In genomic region chr3:51805488-51806318, GRCm38 (mm10) we compare ENCODE assay signal across 14 mouse cellular contexts.
DNase-seq lines count a peak whose midpoint lies in the region; ATAC-seq and TF ChIP-seq lines count a peak whose summit lies in the region.
"Had no signal": no experiment of that assay in that cellular context is flagged by ENCODE, and none has a peak within 500 bp of the region (broad histone marks: within the 10 kb centered on the region; RNA-seq: fewer than 3 reads in every experiment).

No protein-coding gene starts in this region.

- peaks cover 16% of the 10 kb centered on the region for H3K27me3 ChIP-seq in forebrain, embryonic 10.5 days (ENCODE audit: poor library complexity, severe bottlenecking)
- no peaks in the 10 kb centered on the region for H3K27me3 ChIP-seq in hindbrain, embryonic 14.5 days (ENCODE audit: control insufficient read depth, insufficient read depth, low read length)
- H3K27me3 ChIP-seq in midbrain, postnatal 0 days (ENCODE audit: insufficient read depth, low read length), result no peaks in the 10 kb centered on the region

- peak; percentile 60; the same call in 1 of the 2 replicates for ATAC-seq in hindbrain, embryonic 14.5 days (ENCODE audit: low FRiP score)
- no peak for ATAC-seq in midbrain, postnatal 0 days (ENCODE audit: low FRiP score)
- ATAC-seq: liver, postnatal 0 days had no signal

- peaks cover 84% of the 10 kb centered on the region for H3K4me1 ChIP-seq in forebrain, embryonic 10.5 days
- peaks cover 53% of the 10 kb centered on the region for H3K4me1 ChIP-seq in hindbrain, embryonic 14.5 days (replicated peaks; ENCODE audit: control insufficient read depth, insufficient read depth, low read length)
- H3K4me1 ChIP-seq in midbrain, postnatal 0 days (ENCODE audit: insufficient read depth, low read length), result peaks cover 2% of the 10 kb centered on the region; the same call in 1 of the 2 replicates

- peak overlapping the region; percentile 83 for H3K27ac ChIP-seq in forebrain, embryonic 10.5 days
- peak overlapping the region; percentile 70 for H3K27ac ChIP-seq in hindbrain, embryonic 14.5 days
- 0 out of 2 replicates have a peak overlapping the region, but pooled peaks have one; percentile 6 for H3K27ac ChIP-seq in midbrain, postnatal 0 days (ENCODE audit: low read depth, low read length)

- H3K9ac ChIP-seq in hindbrain, embryonic 14.5 days, result no peak overlapping the region
- 0 out of 2 replicates have a peak overlapping the region, but pooled peaks have one; percentile 36 for H3K9ac ChIP-seq in midbrain, postnatal 0 days (replicated peaks; ENCODE audit: low read length, poor library complexity, severe bottlenecking)
- H3K9ac ChIP-seq: liver, postnatal 0 days had no signal

- 0 out of 2 replicates have a peak, but pooled peaks cover 4% of the 10 kb centered on the region for H3K9me3 ChIP-seq in forebrain, embryonic 10.5 days
- no peaks in the 10 kb centered on the region for H3K9me3 ChIP-seq in hindbrain, embryonic 14.5 days (ENCODE audit: control insufficient read depth, low read length)
- H3K9me3 ChIP-seq in midbrain, postnatal 0 days (ENCODE audit: low read length), result no peaks in the 10 kb centered on the region

- no peaks in the 10 kb centered on the region for H3K36me3 ChIP-seq in forebrain, embryonic 10.5 days (replicated peaks)
- H3K36me3 ChIP-seq in hindbrain, embryonic 14.5 days (replicated peaks; ENCODE audit: control insufficient read depth, insufficient read depth), result no peaks in the 10 kb centered on the region
- no peaks in the 10 kb centered on the region for H3K36me3 ChIP-seq in midbrain, postnatal 0 days (ENCODE audit: insufficient read depth, low read length)

- peak; percentile 81 for DNase-seq in embryo, embryonic 10.5 days (ENCODE audit: low spot score)
- peak; percentile 69 for DNase-seq in forebrain, embryonic 10.5 days (ENCODE audit: extremely low spot score, low spot score)
- peak; percentile 44 for DNase-seq in hindbrain, embryonic 14.5 days (ENCODE audit: low spot score)
- DNase-seq in midbrain, postnatal 0 days (ENCODE audit: low spot score), result peak; percentile 49
- DNase-seq in lung, postnatal 4 days, result no peak
- no peak for DNase-seq in testis, postnatal 10 days (ENCODE audit: low spot score)
- DNase-seq in Muller cell, postnatal 12 days (ENCODE audit: inconsistent ontology term), result no peak
- no peak for DNase-seq in gastrocnemius, postnatal 14 days
- DNase-seq: cerebellum, adult 9-11 months; heart, adult 18-20 months; heart, postnatal 36 days; kidney, postnatal 10 days; liver, postnatal 0 days; thymus, postnatal 4 days had no signal

- WGBS in forebrain, embryonic 10.5 days, result 22% methylated on average over 13 of the region's 13 CpGs
- WGBS in hindbrain, embryonic 14.5 days, result 13% methylated on average over 13 of the region's 13 CpGs
- WGBS in midbrain, postnatal 0 days, result 25% methylated on average over 13 of the region's 13 CpGs

- H3K4me2 ChIP-seq in hindbrain, embryonic 14.5 days (replicated peaks), result no peak overlapping the region
- no peak overlapping the region for H3K4me2 ChIP-seq in midbrain, postnatal 0 days (ENCODE audit: low read depth, low read length, poor library complexity, severe bottlenecking)

- peak overlapping the region; percentile 16; the same call in 1 of the 2 replicates for H3K4me3 ChIP-seq in forebrain, embryonic 10.5 days
- H3K4me3 ChIP-seq in hindbrain, embryonic 14.5 days (replicated peaks; ENCODE audit: low read length), result no peak overlapping the region
- no peak overlapping the region for H3K4me3 ChIP-seq in midbrain, postnatal 0 days (ENCODE audit: low read depth, low read length)

- no peak for TF ChIP-seq CTCF in midbrain, postnatal 0 days (IDR thresholded peaks at IDR 0.05)

- intact Hi-C loops in gastrocnemius, postnatal 14 days (cut with DNase I; ENCODE audit: low total_unique reads), result no loop called here

Comparison
In these comparisons a context has a peak if more than half of its experiments do, and no peak if none do; other contexts are left out.
1. DNase-seq: peak in embryo, embryonic 10.5 days (single experiment), forebrain, embryonic 10.5 days (single experiment), hindbrain, embryonic 14.5 days (single experiment) and midbrain, postnatal 0 days (single experiment); none in lung, postnatal 4 days (0 of 2), testis, postnatal 10 days (single experiment), Muller cell, postnatal 12 days (single experiment) and gastrocnemius, postnatal 14 days (single experiment).
2. H3K27ac ChIP-seq: peak in every context shown above with its lines; median percentile 83 in forebrain, embryonic 10.5 days; 70 in hindbrain, embryonic 14.5 days; 6 in midbrain, postnatal 0 days.